9 mouse cellular contexts compared by ENCODE assay signal in the genomic region with DNA sequence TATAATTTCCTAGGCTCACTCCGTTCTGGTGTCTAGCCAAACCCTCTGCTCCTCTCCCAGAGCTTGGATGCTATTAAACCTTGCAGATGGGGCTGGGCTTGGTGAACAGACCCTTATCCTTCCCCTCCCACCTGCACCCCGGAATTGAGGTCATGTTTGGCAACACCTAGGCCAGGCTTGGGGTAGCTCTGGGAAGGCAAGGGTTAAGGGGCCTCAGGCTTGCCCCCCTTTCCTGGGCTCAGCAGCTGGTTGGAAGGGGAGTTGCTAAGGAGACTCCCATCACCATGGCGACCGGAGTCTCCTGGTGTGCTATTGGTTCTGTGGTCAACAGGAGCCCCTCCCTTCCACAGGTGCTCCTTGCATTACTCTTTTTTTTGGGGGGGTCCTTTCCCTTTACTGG. TPM values are rescaled to one million over a fixed set of nuclear protein-coding genes. Genes with fewer than 3 reads are reported as not detected.
DNase-seq lines count a peak whose midpoint lies in the region; ATAC-seq and TF ChIP-seq lines count a peak whose summit lies in the region.
"Had no signal": no experiment of that assay in that cellular context is flagged by ENCODE, and none has a peak within 500 bp of the region (broad histone marks: within the 10 kb centered on the region; RNA-seq: fewer than 3 reads in every experiment).

No protein-coding gene starts in this region.

- H3K9ac ChIP-seq in hindbrain, embryonic 16.5 days (ENCODE audit: low read depth, low read length): peak overlapping the region; percentile 78

- peak overlapping the region; percentile 41; the same call in 1 of the 2 replicates for H3K27ac ChIP-seq in hindbrain, embryonic 16.5 days (ENCODE audit: low read depth, low read length)
- peak overlapping the region; percentile 80 for H3K27ac ChIP-seq in midbrain, embryonic 10.5 days (replicated peaks)

- H3K4me2 ChIP-seq in hindbrain, embryonic 16.5 days (ENCODE audit: low read length): peak overlapping the region; percentile 76

- no peaks in the 10 kb centered on the region for H3K27me3 ChIP-seq in hindbrain, embryonic 16.5 days (replicated peaks; ENCODE audit: control insufficient read depth, insufficient read depth, low read length)
- peaks cover 4% of the 10 kb centered on the region for H3K27me3 ChIP-seq in midbrain, embryonic 10.5 days (ENCODE audit: low read depth, poor library complexity, severe bottlenecking)

- peak; percentile 95 for DNase-seq in brain, embryonic 14.5 days (ENCODE audit: low read depth)
- peak; percentile 51 for DNase-seq in embryo, embryonic 9.5 days (ENCODE audit: extremely low spot score)
- DNase-seq in midbrain, embryonic 10.5 days (ENCODE audit: low spot score): peak; percentile 76
- DNase-seq in ovary, adult 18-20 months (ENCODE audit: low spot score): no peak
- no peak for DNase-seq in thymus, postnatal 36 days
- DNase-seq in ovary, postnatal 36 days (ENCODE audit: low spot score): no peak
- DNase-seq in natural killer cell, adult 2 months (ENCODE audit: low spot score in 2 of 2): no peak

- ATAC-seq in hindbrain, embryonic 16.5 days: peak; percentile 84

- H3K4me1 ChIP-seq in hindbrain, embryonic 16.5 days (ENCODE audit: control insufficient read depth, insufficient read depth, low read depth, low read length): peaks cover 7% of the 10 kb centered on the region
- H3K4me1 ChIP-seq in midbrain, embryonic 10.5 days: peaks cover 37% of the 10 kb centered on the region

- H3K36me3 ChIP-seq in hindbrain, embryonic 16.5 days (ENCODE audit: control insufficient read depth, insufficient read depth, low read length): peaks cover 7% of the 10 kb centered on the region
- H3K36me3 ChIP-seq in midbrain, embryonic 10.5 days: no peaks in the 10 kb centered on the region

- peak overlapping the region; percentile 75 for H3K4me3 ChIP-seq in hindbrain, embryonic 16.5 days (ENCODE audit: low read length)
- H3K4me3 ChIP-seq in midbrain, embryonic 10.5 days: peak overlapping the region; percentile 48

- WGBS in hindbrain, embryonic 16.5 days: 5% methylated on average over 4 of the region's 4 CpGs
- WGBS in midbrain, embryonic 10.5 days: 22% methylated on average over 4 of the region's 4 CpGs

- no peak for TF ChIP-seq CTCF in brain, embryonic 14.5 days (IDR thresholded peaks at IDR 0.05; ENCODE audit: borderline replicate concordance, extremely low read depth, insufficient read depth, insufficient read length)

- no peaks in the 10 kb centered on the region for H3K9me3 ChIP-seq in hindbrain, embryonic 16.5 days (ENCODE audit: control insufficient read depth, low read length)
- no peaks in the 10 kb centered on the region for H3K9me3 ChIP-seq in midbrain, embryonic 10.5 days (replicated peaks)

- TF ChIP-seq POLR2A in brain, embryonic 14.5 days (IDR thresholded peaks at IDR 0.05; ENCODE audit: borderline replicate concordance, extremely low read depth, insufficient read depth, insufficient read length, poor library complexity, severe bottlenecking): no peak

RNA-seq across cellular contexts. Expression of gene Pde4a, which starts 32.5 kb away (rescaled TPM):
- 16.3 and 23.4 TPM in 2 replicates for polyA plus RNA-seq in brain, embryonic 14.5 days (2012; rRNA removed)
- 47.7 and 50.5 TPM in 2 replicates for polyA plus RNA-seq in hindbrain, embryonic 16.5 days (2015; fragmentation: Nextera tagmentation; extraction: Ambion mirVana)
- 3.8 and 5.0 TPM in 2 replicates for polyA plus RNA-seq in midbrain, embryonic 10.5 days (2016; fragmentation: Nextera tagmentation; extraction: Ambion mirVana)

RNA-seq across cellular contexts. Expression of gene Keap1, which starts 41.2 kb away (rescaled TPM):
- 58.7 and 59.7 TPM in 2 replicates for polyA plus RNA-seq in brain, embryonic 14.5 days (2012; rRNA removed)
- polyA plus RNA-seq in hindbrain, embryonic 16.5 days (2015; fragmentation: Nextera tagmentation; extraction: Ambion mirVana): 71.5 and 72.0 TPM in 2 replicates
- 47.1 and 50.8 TPM in 2 replicates for polyA plus RNA-seq in midbrain, embryonic 10.5 days (2016; fragmentation: Nextera tagmentation; extraction: Ambion mirVana)

RNA-seq across cellular contexts. Expression of gene Cdc37, which starts 48.2 kb away (rescaled TPM):
- polyA plus RNA-seq in brain, embryonic 14.5 days (2012; rRNA removed): 141 and 182 TPM in 2 replicates
- polyA plus RNA-seq in hindbrain, embryonic 16.5 days (2015; fragmentation: Nextera tagmentation; extraction: Ambion mirVana): 204 and 211 TPM in 2 replicates
- 351 and 367 TPM in 2 replicates for polyA plus RNA-seq in midbrain, embryonic 10.5 days (2016; fragmentation: Nextera tagmentation; extraction: Ambion mirVana)

RNA-seq across cellular contexts. Expression of gene S1pr5, which starts 50.3 kb away (rescaled TPM):
- polyA plus RNA-seq in brain, embryonic 14.5 days (2012; rRNA removed): 2.2 and 2.5 TPM in 2 replicates
- 5.5 and 5.7 TPM in 2 replicates for polyA plus RNA-seq in hindbrain, embryonic 16.5 days (2015; fragmentation: Nextera tagmentation; extraction: Ambion mirVana)
- polyA plus RNA-seq in midbrain, embryonic 10.5 days (2016; fragmentation: Nextera tagmentation; extraction: Ambion mirVana): 0.10 and 0.11 TPM in 2 replicates
- polyA plus RNA-seq: large intestine, adult 2 months had no signal

Comparison
In these comparisons a context has a peak if more than half of its experiments do, and no peak if none do; other contexts are left out.
1. DNase-seq: peak in brain, embryonic 14.5 days (single experiment), embryo, embryonic 9.5 days (single experiment) and midbrain, embryonic 10.5 days (single experiment); none in ovary, adult 18-20 months (single experiment), thymus, postnatal 36 days (0 of 2), ovary, postnatal 36 days (single experiment) and natural killer cell, adult 2 months (0 of 2).